Mouse (Mus musculus): ENCODE measurements around the gene Gm10491. TPM values are rescaled to one million over a fixed set of nuclear protein-coding genes. Genes with fewer than 3 reads are reported as not detected.

Gene Gm10491
- polyA plus RNA-seq, 1 experiment: not detected

DNA sequence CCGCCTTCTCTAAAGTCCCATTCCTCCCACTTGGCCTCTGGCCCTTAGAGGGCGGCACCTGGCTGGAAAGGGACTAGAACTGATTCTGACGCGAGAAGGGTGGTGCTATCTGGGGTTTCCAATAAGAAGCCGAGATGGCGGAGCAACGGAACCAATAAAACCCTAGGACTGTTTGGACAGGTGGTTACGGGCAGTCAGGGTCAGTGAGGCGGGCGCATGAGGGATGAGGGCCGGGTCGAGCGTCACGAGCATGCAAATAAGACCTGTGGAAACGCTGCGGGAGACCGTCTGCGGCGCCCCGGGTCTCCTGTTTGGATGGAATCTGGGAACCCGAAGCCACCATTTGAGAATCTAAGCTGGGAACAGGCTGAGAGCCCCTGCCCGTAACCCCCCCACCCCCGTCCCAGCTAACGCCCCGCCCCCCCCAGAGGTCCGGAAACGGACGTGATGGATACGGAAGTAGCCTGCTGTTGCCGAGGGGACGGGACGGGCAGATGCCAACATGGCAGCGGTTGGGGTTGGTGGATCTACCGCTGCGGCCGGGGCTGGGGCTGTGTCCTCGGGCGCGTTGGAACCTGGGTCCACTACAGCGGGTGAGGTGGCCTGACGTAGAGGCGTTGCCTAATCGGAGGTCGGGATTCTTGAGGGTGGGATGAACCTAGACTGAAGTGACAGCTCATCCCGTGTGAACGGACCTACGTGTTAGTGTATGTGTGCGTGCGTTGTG lies 23.6 kb downstream of the Gm10491 start, which contains the start of gene Slc35a2:
TSS of gene Slc35a2 (plus strand) at position 188 of the 727 bp plus-strand sequence.
- H3K4me3 ChIP-seq: peak within 1 kb of the TSS; percentile 48
- peak within 1 kb of the TSS; percentile 20 for H3ac ChIP-seq (ENCODE audit: control insufficient read depth, insufficient read length)
- no peaks in the 10 kb centered on the region for H3K36me3 ChIP-seq (ENCODE audit: control insufficient read depth, insufficient read depth)
- peak within 1 kb of the TSS; percentile 81 for H3K4me2 ChIP-seq (ENCODE audit: low read depth)
- peaks cover 11% of the 10 kb centered on the region for H3K79me2 ChIP-seq (ENCODE audit: control insufficient read depth, insufficient read depth)
- no peaks in the 10 kb centered on the region for H3K27me3 ChIP-seq (ENCODE audit: control insufficient read depth, insufficient read depth, insufficient read length)
- no peak for TF ChIP-seq TCF3 (IDR thresholded peaks at IDR 0.05; ENCODE audit: insufficient read length, low read depth)
- TF ChIP-seq CEBPB (IDR thresholded peaks at IDR 0.05; ENCODE audit: insufficient read depth, poor library complexity, severe bottlenecking): no peak
- TF ChIP-seq TCF12 (IDR thresholded peaks at IDR 0.05; ENCODE audit: insufficient read depth, poor library complexity, severe bottlenecking): no peak
- no peak for TF ChIP-seq E2F4 (IDR thresholded peaks at IDR 0.05; ENCODE audit: insufficient read depth)
- TF ChIP-seq SRF (IDR thresholded peaks at IDR 0.05; ENCODE audit: control insufficient read depth, insufficient read length, low read depth): no peak
- TF ChIP-seq MYOD1 (IDR thresholded peaks at IDR 0.05; ENCODE audit: control insufficient read depth in 1 of 3, insufficient read length in 2 of 3, low read depth in 2 of 3): peak in 2 of 3 experiments; percentile 6 to 43
- TF ChIP-seq POLR2A (IDR thresholded peaks at IDR 0.05; ENCODE audit: insufficient read length, low read depth): peak; percentile 65
- no peak for TF ChIP-seq MYOG (IDR thresholded peaks at IDR 0.05; ENCODE audit: control insufficient read depth in 1 of 3, insufficient read depth in 1 of 3, insufficient read length in 2 of 3, low read depth in 2 of 3)
- no peak for TF ChIP-seq MAX (IDR thresholded peaks at IDR 0.05; ENCODE audit: low read depth)
- no peak for TF ChIP-seq REST (IDR thresholded peaks at IDR 0.05; ENCODE audit: insufficient read depth, insufficient read length)
- no peak for TF ChIP-seq USF1 (IDR thresholded peaks at IDR 0.05; ENCODE audit: low read depth)
- peak; percentile 46 for TF ChIP-seq POLR2AphosphoS2 (IDR thresholded peaks at IDR 0.05; ENCODE audit: insufficient read length, low read depth)

DNA sequence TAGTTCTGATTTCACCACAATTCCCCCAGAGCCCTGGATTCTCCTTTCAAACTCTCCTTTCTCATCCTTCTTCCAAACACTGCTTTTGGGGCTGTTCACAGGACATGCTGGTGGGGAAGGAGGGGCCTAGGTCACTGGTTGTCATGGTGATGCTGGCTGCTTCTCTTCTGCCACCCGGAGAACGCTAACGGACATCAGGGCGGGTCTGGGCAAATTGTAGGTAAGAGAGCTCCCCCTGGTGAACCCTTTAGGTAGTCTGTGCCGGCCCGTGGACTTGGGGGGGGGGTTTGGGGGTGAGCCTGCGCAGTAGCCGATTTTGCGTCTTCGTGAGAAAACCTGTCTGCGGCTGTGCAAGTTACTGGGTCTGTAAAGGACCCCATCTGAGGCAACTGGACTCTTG lies 27.8 kb downstream of the Gm10491 start:
- Histone ChIP-seq H3ac (ENCODE audit: control insufficient read depth, insufficient read length) (no peak overlapping the region), H3K4me2 (ENCODE audit: low read depth) (no peak overlapping the region), H3K36me3 (ENCODE audit: control insufficient read depth, insufficient read depth) (no peaks in the 10 kb centered on the region), H3K27me3 (ENCODE audit: control insufficient read depth, insufficient read depth, insufficient read length) (no peaks in the 10 kb centered on the region), H3K79me2 (ENCODE audit: control insufficient read depth, insufficient read depth) (peaks cover 5% of the 10 kb centered on the region), H3K4me3 (no peak overlapping the region)
- TF ChIP-seq MAX (IDR thresholded peaks at IDR 0.05; ENCODE audit: low read depth) (no peak), USF1 (IDR thresholded peaks at IDR 0.05; ENCODE audit: low read depth) (no peak)

- Histone ChIP-seq H3K27me3 (ENCODE audit: control insufficient read depth, insufficient read depth, insufficient read length) (no peaks in the 10 kb centered on the region), H3ac (ENCODE audit: control insufficient read depth, insufficient read length) (no peak overlapping the region), H3K79me2 (ENCODE audit: control insufficient read depth, insufficient read depth) (no peaks in the 10 kb centered on the region), H3K4me3 (no peak overlapping the region), H3K4me2 (ENCODE audit: low read depth) (peak overlapping the region; percentile 70), H3K36me3 (ENCODE audit: control insufficient read depth, insufficient read depth) (no peaks in the 10 kb centered on the region)
- TF ChIP-seq TCF3 (IDR thresholded peaks at IDR 0.05; ENCODE audit: insufficient read length, low read depth): no peak
- no peak for TF ChIP-seq USF1 (IDR thresholded peaks at IDR 0.05; ENCODE audit: low read depth)
- TF ChIP-seq MYOD1 (IDR thresholded peaks at IDR 0.05; ENCODE audit: control insufficient read depth in 1 of 3, insufficient read length in 2 of 3, low read depth in 2 of 3): no peak
- no peak for TF ChIP-seq POLR2AphosphoS2 (IDR thresholded peaks at IDR 0.05; ENCODE audit: insufficient read length, low read depth)
- no peak for TF ChIP-seq MAX (IDR thresholded peaks at IDR 0.05; ENCODE audit: low read depth)
- TF ChIP-seq TCF12 (IDR thresholded peaks at IDR 0.05; ENCODE audit: insufficient read depth, poor library complexity, severe bottlenecking): no peak
- TF ChIP-seq SRF (IDR thresholded peaks at IDR 0.05; ENCODE audit: control insufficient read depth, insufficient read length, low read depth): no peak
- no peak for TF ChIP-seq MYOG (IDR thresholded peaks at IDR 0.05; ENCODE audit: control insufficient read depth in 1 of 3, insufficient read depth in 1 of 3, insufficient read length in 2 of 3, low read depth in 2 of 3)
- TF ChIP-seq POLR2A (IDR thresholded peaks at IDR 0.05; ENCODE audit: insufficient read length, low read depth): no peak
- no peak for TF ChIP-seq CEBPB (IDR thresholded peaks at IDR 0.05; ENCODE audit: insufficient read depth, poor library complexity, severe bottlenecking)
- no peak for TF ChIP-seq REST (IDR thresholded peaks at IDR 0.05; ENCODE audit: insufficient read depth, insufficient read length)
- TF ChIP-seq E2F4 (IDR thresholded peaks at IDR 0.05; ENCODE audit: insufficient read depth): no peak
These were observed 29.1 kb downstream of the Gm10491 start for GRCm38 (mm10) chrX:7878495-7878894.

GRCm38 (mm10) chrX:7878007-7878419 lies 29.6 kb downstream of the Gm10491 start, which contains the start of gene Pim2:
TSS of gene Pim2 (plus strand) at chrX:7878262.
- H3ac ChIP-seq (ENCODE audit: control insufficient read depth, insufficient read length): no peak within 1 kb of the TSS
- peak; percentile 45 for TF ChIP-seq POLR2AphosphoS2 (IDR thresholded peaks at IDR 0.05; ENCODE audit: insufficient read length, low read depth)
- TF ChIP-seq CEBPB (IDR thresholded peaks at IDR 0.05; ENCODE audit: insufficient read depth, poor library complexity, severe bottlenecking): no peak
- no peak for TF ChIP-seq TCF12 (IDR thresholded peaks at IDR 0.05; ENCODE audit: insufficient read depth, poor library complexity, severe bottlenecking)
- TF ChIP-seq MYOD1 (IDR thresholded peaks at IDR 0.05; ENCODE audit: control insufficient read depth in 1 of 3, insufficient read length in 2 of 3, low read depth in 2 of 3): peak in 1 of 3 experiments; percentile 3
- no peak for TF ChIP-seq MYOG (IDR thresholded peaks at IDR 0.05; ENCODE audit: control insufficient read depth in 1 of 3, insufficient read depth in 1 of 3, insufficient read length in 2 of 3, low read depth in 2 of 3)
- no peak within 1 kb of the TSS for H3K4me3 ChIP-seq
- H3K36me3 ChIP-seq (ENCODE audit: control insufficient read depth, insufficient read depth): no peaks in the 10 kb centered on the region
- H3K27me3 ChIP-seq (ENCODE audit: control insufficient read depth, insufficient read depth, insufficient read length): no peaks in the 10 kb centered on the region
- H3K79me2 ChIP-seq (ENCODE audit: control insufficient read depth, insufficient read depth): no peaks in the 10 kb centered on the region
- H3K4me2 ChIP-seq (ENCODE audit: low read depth): peak within 1 kb of the TSS; percentile 70

DNA sequence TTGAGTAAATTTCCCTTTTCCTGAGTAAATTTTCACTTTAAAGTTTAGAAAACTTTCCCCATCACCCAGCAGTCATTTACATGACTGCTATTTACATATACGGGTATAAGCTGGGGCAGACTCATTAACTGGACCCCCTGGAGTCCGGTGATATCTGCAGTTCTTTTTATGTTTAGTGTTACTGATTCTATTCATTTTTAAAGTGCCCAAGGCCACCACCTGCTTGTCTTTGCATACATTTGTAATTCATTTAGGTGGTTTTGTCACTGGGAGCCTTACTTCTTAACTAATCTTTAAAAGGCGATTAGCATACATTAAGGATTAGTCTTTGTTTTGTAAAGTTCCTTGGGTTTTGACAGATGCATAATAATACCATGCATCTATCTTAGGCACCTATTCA lies 37.8 kb downstream of the Gm10491 start:
- H3K4me3 ChIP-seq: no peak overlapping the region
- TF ChIP-seq REST (IDR thresholded peaks at IDR 0.05; ENCODE audit: insufficient read depth, insufficient read length) (no peak), MAX (IDR thresholded peaks at IDR 0.05; ENCODE audit: low read depth) (no peak), MYOD1 (IDR thresholded peaks at IDR 0.05; ENCODE audit: control insufficient read depth in 1 of 3, insufficient read length in 2 of 3, low read depth in 2 of 3) (no peak), USF1 (IDR thresholded peaks at IDR 0.05; ENCODE audit: low read depth) (no peak), POLR2AphosphoS2 (IDR thresholded peaks at IDR 0.05; ENCODE audit: insufficient read length, low read depth) (no peak), TCF12 (IDR thresholded peaks at IDR 0.05; ENCODE audit: insufficient read depth, poor library complexity, severe bottlenecking) (no peak), MYOG (IDR thresholded peaks at IDR 0.05; ENCODE audit: control insufficient read depth in 1 of 3, insufficient read depth in 1 of 3, insufficient read length in 2 of 3, low read depth in 2 of 3) (no peak), TCF3 (IDR thresholded peaks at IDR 0.05; ENCODE audit: insufficient read length, low read depth) (no peak), CEBPB (IDR thresholded peaks at IDR 0.05; ENCODE audit: insufficient read depth, poor library complexity, severe bottlenecking) (no peak)
- H3K4me2 ChIP-seq (ENCODE audit: low read depth): no peak overlapping the region
- H3K36me3 ChIP-seq (ENCODE audit: control insufficient read depth, insufficient read depth): peaks cover 5% of the 10 kb centered on the region
- no peaks in the 10 kb centered on the region for H3K27me3 ChIP-seq (ENCODE audit: control insufficient read depth, insufficient read depth, insufficient read length)
- no peak overlapping the region for H3ac ChIP-seq (ENCODE audit: control insufficient read depth, insufficient read length)
- H3K79me2 ChIP-seq (ENCODE audit: control insufficient read depth, insufficient read depth): peaks cover 10% of the 10 kb centered on the region
